Mouse (Mus musculus) forebrain, postnatal 0 days (tissue): ENCODE results near the gene Emp1. TPM values are rescaled to one million over a fixed set of nuclear protein-coding genes. Genes with fewer than 3 reads are reported as not detected.
A peak's percentile ranks its signal among the peaks of the same experiment; 100 is the strongest.

Experiments
- ATAC-seq: fragments of 200-750 bp; cut with Nextera tagmentation; 2 replicates; pipeline ENCODE4 v1.8.0; 2017; ENCODE audit warnings: mild to moderate bottlenecking, moderate library complexity
- DNase-seq: peaks from one replicate; pipeline ENCODE4 v3.0.0-alpha.2; 2015
- H3K27ac ChIP-seq: fragments of 300-500 bp; sonication (generic); 2 replicates; pipeline ENCODE4 v1.5.1; 2014; ENCODE audit warnings: low read depth, mild to moderate bottlenecking, antibody characterized with exemption, low read length, moderate library complexity, mixed read lengths
- H3K27me3 ChIP-seq: fragments of 300-500 bp; sonication (generic); 2 replicates; pipeline ENCODE4 v1.6.1; 2014; ENCODE audit warnings: mild to moderate bottlenecking, low read length, mixed read lengths; ENCODE audit not compliant: insufficient read depth
- H3K36me3 ChIP-seq: fragments of 300-500 bp; sonication (generic); 2 replicates; pipeline ENCODE4 v1.6.1; 2014; ENCODE audit warnings: mild to moderate bottlenecking, moderate library complexity; ENCODE audit not compliant: insufficient read depth
- H3K4me1 ChIP-seq: fragments of 300-500 bp; sonication (generic); 2 replicates; pipeline ENCODE4 v1.6.1; 2014; ENCODE audit warnings: antibody characterized with exemption; ENCODE audit not compliant: insufficient read depth
- H3K4me2 ChIP-seq: fragments of 300-500 bp; sonication (generic); 2 replicates; pipeline ENCODE4 v1.6.1; 2014; ENCODE audit warnings: low read depth, mild to moderate bottlenecking, moderate library complexity
- H3K4me3 ChIP-seq: fragments of 300-500 bp; sonication (generic); 2 replicates; pipeline ENCODE4 v1.5.1; 2014; ENCODE audit warnings: low read depth, low read length, mixed read lengths
- H3K9ac ChIP-seq: fragments of 300-500 bp; sonication (generic); 2 replicates; pipeline ENCODE4 v1.6.1; 2014; ENCODE audit warnings: mild to moderate bottlenecking
- H3K9me3 ChIP-seq: fragments of 300-500 bp; sonication (generic); 2 replicates; pipeline ENCODE4 v1.6.1; 2016; ENCODE audit warnings: low read length
- CTCF ChIP-seq: sonication (generic); IDR thresholded peaks from 2 replicates; pipeline ENCODE4 v1.5.1; 2016; ENCODE audit warnings: antibody characterized with exemption, control low read depth, low read depth
- WGBS: fragments of 180-500 bp; shearing (Covaris S2); extraction: QIAGEN DNeasy Blood & Tissue Kit; methylation state at CpG from one replicate; pipeline ENCODE4 v1.1.7; 2014; 5-methylcytosine and 5-hydroxymethylcytosine counted together
- polyA plus RNA-seq: library from polyadenylated mRNA; unstranded; fragments of >200 nt; fragmentation: Nextera tagmentation; extraction: Ambion mirVana; gene quantifications from 2 replicates; pipeline ENCODE4 v1.2.1, GENCODE M21; 2015
- total RNA-seq: library from RNA; depleted of rRNA; stranded (reverse); fragments of >200 nt; gene quantifications from 2 replicates; pipeline ENCODE4 v1.2.3, GENCODE M21; 2014; rRNA removed

Emp1 gene
- total RNA-seq (11.4 and 37.0 TPM in 2 replicates), polyA plus RNA-seq (3.8 and 4.3 TPM in 2 replicates)

- no peak within 1 kb of the TSS for H3K9ac ChIP-seq
- WGBS = 21% methylated on average over 13 of the region's 13 CpGs
- TF ChIP-seq CTCF = no peak
- no peak within 1 kb of the TSS for H3K4me3 ChIP-seq
- 0 out of 2 replicates have a peak within 1 kb of the TSS, but pooled peaks have one; percentile 1 for H3K4me2 ChIP-seq
- DNase-seq (peak; percentile 55), ATAC-seq (no peak; the same call in 1 of the 2 replicates)
- no peaks in the 10 kb centered on the region for H3K27me3 ChIP-seq
- peaks cover 11% of the 10 kb centered on the region; the same call in 1 of the 2 replicates for H3K4me1 ChIP-seq
- H3K27ac ChIP-seq = no peak within 1 kb of the TSS
- no peaks in the 10 kb centered on the region for H3K36me3 ChIP-seq
- H3K9me3 ChIP-seq = no peaks in the 10 kb centered on the region
These were observed at the start of gene Emp1 for GRCm38 (mm10) chr6:135362459-135363159. Gene Emp1, plus strand, starts transcription at chr6:135362545.

GRCm38 (mm10) chr6:135313981-135314380 is 48.4 kb upstream of the Emp1 start:
- H3K9me3 ChIP-seq = no peaks in the 10 kb centered on the region
- no peak overlapping the region for H3K27ac ChIP-seq
- ATAC-seq (no peak), DNase-seq (no peak)
- H3K4me1 ChIP-seq = no peaks in the 10 kb centered on the region
- H3K36me3 ChIP-seq = no peaks in the 10 kb centered on the region
- no peak overlapping the region for H3K9ac ChIP-seq
- TF ChIP-seq CTCF = no peak
- no peak overlapping the region for H3K4me2 ChIP-seq
- no peaks in the 10 kb centered on the region for H3K27me3 ChIP-seq
- H3K4me3 ChIP-seq = no peak overlapping the region
- WGBS = 85% methylated on average over 9 of the region's 9 CpGs

GRCm38 (mm10) chr6:135316141-135316540 is 46.2 kb upstream of the Emp1 start:
- 96% methylated on average over 2 of the region's 2 CpGs for WGBS

GRCm38 (mm10) chr6:135319431-135319933 is 42.9 kb upstream of the Emp1 start:
- TF ChIP-seq CTCF = no peak
- WGBS = 88% methylated on average over 5 of the region's 5 CpGs
- no peak for ATAC-seq

More at GRCm38 (mm10) chr6:135316141-135316540, 46.2 kb upstream of the Emp1 start:
- ATAC-seq = no peak
- H3K4me1 ChIP-seq = no peaks in the 10 kb centered on the region
- no peaks in the 10 kb centered on the region for H3K36me3 ChIP-seq
- no peak overlapping the region for H3K9ac ChIP-seq
- TF ChIP-seq CTCF = no peak
- H3K9me3 ChIP-seq = no peaks in the 10 kb centered on the region
- no peaks in the 10 kb centered on the region for H3K27me3 ChIP-seq
- no peak for DNase-seq
- H3K4me3 ChIP-seq = no peak overlapping the region
- no peak overlapping the region for H3K4me2 ChIP-seq
- no peak overlapping the region for H3K27ac ChIP-seq

GRCm38 (mm10) chr6:135322749-135323148 is 39.6 kb upstream of the Emp1 start:
- ATAC-seq (no peak), DNase-seq (no peak)
- Histone ChIP-seq H3K4me1 (no peaks in the 10 kb centered on the region), H3K36me3 (no peaks in the 10 kb centered on the region), H3K27ac (no peak overlapping the region), H3K9me3 (no peaks in the 10 kb centered on the region), H3K4me2 (no peak overlapping the region), H3K4me3 (no peak overlapping the region), H3K9ac (no peak overlapping the region), H3K27me3 (no peaks in the 10 kb centered on the region)
- TF ChIP-seq CTCF = no peak
- 83% methylated on average over 7 of the region's 7 CpGs for WGBS

More at GRCm38 (mm10) chr6:135319431-135319933, 42.9 kb upstream of the Emp1 start:
- DNase-seq = no peak
- H3K9ac ChIP-seq = no peak overlapping the region
- no peaks in the 10 kb centered on the region for H3K36me3 ChIP-seq
- no peak overlapping the region for H3K27ac ChIP-seq
- H3K4me1 ChIP-seq = no peaks in the 10 kb centered on the region
- no peak overlapping the region for H3K4me2 ChIP-seq
- H3K9me3 ChIP-seq = no peaks in the 10 kb centered on the region
- no peak overlapping the region for H3K4me3 ChIP-seq
- H3K27me3 ChIP-seq = no peaks in the 10 kb centered on the region

GRCm38 (mm10) chr6:135323311-135323982 is 38.9 kb upstream of the Emp1 start:
- Histone ChIP-seq H3K27me3 (no peaks in the 10 kb centered on the region), H3K4me1 (no peaks in the 10 kb centered on the region), H3K36me3 (no peaks in the 10 kb centered on the region), H3K27ac (no peak overlapping the region), H3K9me3 (no peaks in the 10 kb centered on the region), H3K4me2 (no peak overlapping the region), H3K9ac (no peak overlapping the region), H3K4me3 (no peak overlapping the region)
- no peak for TF ChIP-seq CTCF
- DNase-seq (peak; percentile 17), ATAC-seq (peak; percentile 32; the same call in 1 of the 2 replicates)
- 49% methylated on average over 16 of the region's 16 CpGs for WGBS

- DNase-seq (no peak), ATAC-seq (no peak)
- WGBS = 74% methylated on average over 3 of the region's 3 CpGs
- Histone ChIP-seq H3K4me2 (no peak overlapping the region), H3K27me3 (no peaks in the 10 kb centered on the region), H3K4me3 (no peak overlapping the region), H3K36me3 (no peaks in the 10 kb centered on the region), H3K9ac (no peak overlapping the region), H3K27ac (no peak overlapping the region), H3K9me3 (no peaks in the 10 kb centered on the region), H3K4me1 (no peaks in the 10 kb centered on the region)
- no peak for TF ChIP-seq CTCF
These were observed 38.2 kb upstream of the Emp1 start for GRCm38 (mm10) chr6:135324111-135324510.
